Mouse (Mus musculus) intestine, postnatal 0 days (tissue): Measurements from ENCODE around the gene Kntc1. TPM values are rescaled to one million over a fixed set of nuclear protein-coding genes. Genes with fewer than 3 reads are reported as not detected.

Source experiments
- ATAC-seq: fragments of 200-750 bp; cut with Nextera tagmentation; 2 replicates; pipeline ENCODE4 v1.8.0; 2017; ENCODE audit warnings: mild to moderate bottlenecking, moderate TSS enrichment, moderate library complexity
- H3K27ac ChIP-seq: fragments of 300-500 bp; sonication (generic); 2 replicates; pipeline ENCODE4 v1.5.1; 2014; ENCODE audit warnings: mild to moderate bottlenecking, low read depth, low read length, moderate library complexity
- H3K27me3 ChIP-seq: fragments of 300-500 bp; sonication (generic); replicated peaks from 2 replicates; pipeline ENCODE4 v1.6.1; 2014; ENCODE audit warnings: low read length, mixed read lengths; ENCODE audit not compliant: control insufficient read depth, insufficient read depth
- H3K36me3 ChIP-seq: fragments of 300-500 bp; sonication (generic); 2 replicates; pipeline ENCODE4 v1.6.1; 2014; ENCODE audit warnings: mild to moderate bottlenecking, moderate library complexity; ENCODE audit not compliant: control insufficient read depth, insufficient read depth
- H3K4me1 ChIP-seq: fragments of 300-500 bp; sonication (generic); replicated peaks from 2 replicates; pipeline ENCODE4 v1.6.1; 2014; ENCODE audit warnings: antibody characterized with exemption, low read length, mixed read lengths; ENCODE audit not compliant: control insufficient read depth, insufficient read depth
- H3K4me2 ChIP-seq: fragments of 300-500 bp; sonication (generic); replicated peaks from 2 replicates; pipeline ENCODE4 v1.6.1; 2014; ENCODE audit warnings: low read depth, mild to moderate bottlenecking, moderate library complexity
- H3K4me3 ChIP-seq: fragments of 300-500 bp; sonication (generic); 2 replicates; pipeline ENCODE4 v1.5.1; 2014; ENCODE audit warnings: low read depth, low read length
- H3K9ac ChIP-seq: fragments of 300-500 bp; sonication (generic); 2 replicates; pipeline ENCODE4 v1.6.1; 2014; ENCODE audit warnings: mild to moderate bottlenecking, low read depth, low read length
- H3K9me3 ChIP-seq: fragments of 300-500 bp; sonication (generic); 2 replicates; pipeline ENCODE4 v1.6.1; 2016; ENCODE audit warnings: mixed run types; ENCODE audit not compliant: control insufficient read depth
- CTCF ChIP-seq: sonication (generic); IDR thresholded peaks from 2 replicates; pipeline ENCODE4 v1.5.1; 2016; ENCODE audit warnings: low read depth, mild to moderate bottlenecking, control low read depth, antibody characterized with exemption, moderate library complexity
- WGBS: fragments of 180-500 bp; shearing (Covaris S2); extraction: QIAGEN DNeasy Blood & Tissue Kit; methylation state at CpG from one replicate; pipeline ENCODE4 v1.1.7; 2014; 5-methylcytosine and 5-hydroxymethylcytosine counted together
- polyA plus RNA-seq: library from polyadenylated mRNA; unstranded; fragments of >200 nt; fragmentation: Nextera tagmentation; extraction: Ambion mirVana; gene quantifications from 2 replicates; pipeline ENCODE4 v1.2.1, GENCODE M21; 2015

Kntc1 gene
- polyA plus RNA-seq, 1 experiment from 2014 or later, result 4.5 TPM

- Histone ChIP-seq H3K4me1 (no peaks in the 10 kb centered on the region), H3K4me2 (no peak overlapping the region), H3K36me3 (no peaks in the 10 kb centered on the region), H3K9ac (no peak overlapping the region), H3K27me3 (no peaks in the 10 kb centered on the region), H3K27ac (no peak overlapping the region), H3K4me3 (no peak overlapping the region), H3K9me3 (no peaks in the 10 kb centered on the region)
- 50% methylated on average over 11 of the region's 11 CpGs for WGBS
- ATAC-seq, result peak; percentile 66
- no peak for TF ChIP-seq CTCF
Measured at GRCm38 (mm10) chr5:123842221-123842934, 92.9 kb downstream of the Kntc1 start.

GRCm38 (mm10) chr5:123842935-123843282 is 93.4 kb downstream of the Kntc1 start:
- no peak for TF ChIP-seq CTCF
- Histone ChIP-seq H3K27ac (no peak overlapping the region), H3K9me3 (no peaks in the 10 kb centered on the region), H3K4me3 (no peak overlapping the region), H3K27me3 (no peaks in the 10 kb centered on the region), H3K9ac (no peak overlapping the region), H3K4me1 (no peaks in the 10 kb centered on the region), H3K4me2 (no peak overlapping the region), H3K36me3 (no peaks in the 10 kb centered on the region)
- no peak for ATAC-seq
- WGBS, result 70% methylated on average over 3 of the region's 3 CpGs

GRCm38 (mm10) chr5:123843816-123844215 is 94.3 kb downstream of the Kntc1 start:
- Histone ChIP-seq H3K9me3 (no peaks in the 10 kb centered on the region), H3K36me3 (no peaks in the 10 kb centered on the region), H3K4me2 (no peak overlapping the region), H3K27me3 (no peaks in the 10 kb centered on the region), H3K4me1 (no peaks in the 10 kb centered on the region), H3K4me3 (no peak overlapping the region), H3K9ac (no peak overlapping the region), H3K27ac (no peak overlapping the region)
- TF ChIP-seq CTCF, result no peak
- no peak for ATAC-seq
- 62% methylated on average over 4 of the region's 4 CpGs for WGBS

GRCm38 (mm10) chr5:123844316-123844715 is 94.8 kb downstream of the Kntc1 start:
- no peak for ATAC-seq
- TF ChIP-seq CTCF, result no peak
- H3K9me3 ChIP-seq, result no peaks in the 10 kb centered on the region
- H3K4me2 ChIP-seq, result no peak overlapping the region
- no peaks in the 10 kb centered on the region for H3K36me3 ChIP-seq
- H3K4me1 ChIP-seq, result no peaks in the 10 kb centered on the region
- H3K9ac ChIP-seq, result no peak overlapping the region
- no peak overlapping the region for H3K4me3 ChIP-seq
- 73% methylated on average over 14 of the region's 14 CpGs for WGBS
- no peaks in the 10 kb centered on the region for H3K27me3 ChIP-seq
- H3K27ac ChIP-seq, result no peak overlapping the region

- TF ChIP-seq CTCF, result no peak
- Histone ChIP-seq H3K4me1 (no peaks in the 10 kb centered on the region), H3K27ac (no peak overlapping the region), H3K27me3 (no peaks in the 10 kb centered on the region), H3K4me3 (no peak overlapping the region), H3K4me2 (no peak overlapping the region), H3K9ac (no peak overlapping the region), H3K36me3 (no peaks in the 10 kb centered on the region), H3K9me3 (no peaks in the 10 kb centered on the region)
- ATAC-seq, result no peak
- 34% methylated on average over 2 of the region's 2 CpGs for WGBS
Measured at GRCm38 (mm10) chr5:123851398-123851797, 101.9 kb downstream of the Kntc1 start.

GRCm38 (mm10) chr5:123853877-123854504 is 104.5 kb downstream of the Kntc1 start:
- Histone ChIP-seq H3K27ac (no peak overlapping the region), H3K27me3 (no peaks in the 10 kb centered on the region), H3K36me3 (no peaks in the 10 kb centered on the region), H3K9ac (no peak overlapping the region), H3K4me1 (no peaks in the 10 kb centered on the region), H3K4me3 (no peak overlapping the region), H3K4me2 (peak overlapping the region; percentile 24), H3K9me3 (no peaks in the 10 kb centered on the region)
- WGBS, result 39% methylated on average over 11 of the region's 11 CpGs
- peak; percentile 34; the same call in 1 of the 2 replicates for ATAC-seq
- TF ChIP-seq CTCF, result no peak
